Mouse (Mus musculus) left cerebral cortex, adult 2 months (tissue): Measurements from ENCODE around the gene Il1rn. TPM values are rescaled to one million over a fixed set of nuclear protein-coding genes. Genes with fewer than 3 reads are reported as not detected.
A peak's percentile ranks its signal among the peaks of the same experiment; 100 is the strongest.

Experiments used
- DNase-seq, 2 experiments: peaks; one replicate each; pipeline ENCODE4 v3.0.0; 2021 to 2022; ENCODE audit warnings: low spot score in 2 of 2, mixed read lengths in 1 of 2; ENCODE audit errors: extremely low spot score in 1 of 2
- H3K27ac ChIP-seq: fragments of 200-600 bp; 2 replicates; pipeline ENCODE4 v1.8.1; 2022
- H3K4me3 ChIP-seq: fragments of 200-600 bp; 2 replicates; pipeline ENCODE4 v1.8.1; 2022
- CTCF ChIP-seq: fragments of 200-600 bp; IDR thresholded peaks from 2 replicates; pipeline ENCODE4 v1.8.1; 2022; ENCODE audit warnings: antibody characterized with exemption, mild to moderate bottlenecking, moderate library complexity
- intact Hi-C: fragments of 180-260 bp; cut with DNase I; formaldehyde crosslinking; loops from one replicate; pipeline ENCODE4 v1.15.1; 2025
- total RNA-seq, 2 experiments: library from RNA; stranded (reverse); gene quantifications; 2 replicates each; pipeline ENCODE4 v1.2.3; 2021

Il1rn gene
- total RNA-seq, 2 experiments from 2014 or later: not detected

DNA sequence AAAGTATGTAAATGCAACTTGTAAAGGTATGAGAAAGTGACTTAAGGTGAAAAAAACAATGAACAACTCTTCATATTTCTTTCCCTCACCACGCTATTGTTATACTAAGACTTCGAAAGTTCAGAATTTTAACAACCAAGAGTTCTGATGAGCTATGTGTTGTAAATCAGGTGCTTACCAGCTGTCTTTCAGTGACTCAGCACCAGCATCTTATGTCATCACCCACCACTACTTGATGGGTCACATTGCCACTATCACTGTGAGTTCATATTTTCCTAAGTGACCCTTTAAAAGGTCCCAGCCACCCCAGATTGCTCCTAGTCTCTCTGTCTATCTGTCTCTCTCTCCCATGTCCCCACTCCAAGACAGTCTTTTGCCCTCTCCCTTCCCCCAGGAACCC is 16.4 kb downstream of the Il1rn start:
- DNase-seq: no peak
- Histone ChIP-seq H3K4me3 (no peak overlapping the region), H3K27ac (no peak overlapping the region)
- TF ChIP-seq CTCF: no peak
- intact Hi-C loops: no loop called here

DNA sequence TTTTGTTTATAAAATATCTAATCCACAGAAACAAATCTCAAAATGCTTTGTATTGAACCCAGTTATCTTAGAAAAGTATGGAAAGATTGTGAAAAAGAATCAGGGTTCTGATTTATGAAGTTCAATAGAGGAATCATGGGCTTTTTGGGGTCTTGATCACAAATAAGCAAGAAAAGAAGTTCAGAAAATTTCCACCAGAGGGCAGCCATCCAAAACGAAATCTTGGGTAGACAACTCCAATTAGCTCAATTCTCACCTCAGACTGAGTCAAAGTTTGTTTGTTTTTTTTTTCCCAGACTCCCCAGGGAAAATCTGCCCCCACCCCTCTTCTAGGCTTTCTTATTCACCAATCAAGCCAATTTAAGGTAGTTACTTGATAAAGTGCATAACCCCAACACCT is 21.0 kb downstream of the Il1rn start:
- Histone ChIP-seq H3K27ac (no peak overlapping the region), H3K4me3 (no peak overlapping the region)
- DNase-seq: peak in 1 of 2 experiments; percentile 11
- peak; percentile 70 for TF ChIP-seq CTCF
- intact Hi-C loops: loop anchor here (1.0 to 5.0 kb wide), 3 partner anchors 47 to 211 kb away; no protein-coding TSS in a partner anchor

DNA sequence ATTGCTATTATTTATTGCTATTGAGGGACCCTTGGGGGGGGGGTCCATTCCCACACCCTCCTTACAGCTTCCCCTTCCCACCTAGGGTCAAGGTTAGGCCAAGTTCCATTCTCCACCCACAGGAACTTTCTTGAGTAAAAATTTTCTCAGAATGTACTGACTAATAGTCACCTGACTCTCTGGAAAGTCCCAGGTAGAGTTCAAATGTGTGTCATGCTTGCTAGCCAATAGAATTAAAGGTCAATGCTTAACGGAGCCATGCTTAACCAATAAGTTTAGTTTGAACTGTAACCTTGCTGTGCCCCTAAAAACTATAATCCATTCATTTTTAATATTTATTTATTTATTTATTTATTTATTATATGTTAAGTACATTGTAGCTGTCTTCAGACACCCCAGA is 22.7 kb downstream of the Il1rn start:
- TF ChIP-seq CTCF: no peak
- H3K27ac ChIP-seq: no peak overlapping the region
- no peak for DNase-seq
- intact Hi-C loops: loop anchor here (5.0 kb wide), 1 partner anchor 62 kb away; no protein-coding TSS in a partner anchor
- no peak overlapping the region for H3K4me3 ChIP-seq

DNA sequence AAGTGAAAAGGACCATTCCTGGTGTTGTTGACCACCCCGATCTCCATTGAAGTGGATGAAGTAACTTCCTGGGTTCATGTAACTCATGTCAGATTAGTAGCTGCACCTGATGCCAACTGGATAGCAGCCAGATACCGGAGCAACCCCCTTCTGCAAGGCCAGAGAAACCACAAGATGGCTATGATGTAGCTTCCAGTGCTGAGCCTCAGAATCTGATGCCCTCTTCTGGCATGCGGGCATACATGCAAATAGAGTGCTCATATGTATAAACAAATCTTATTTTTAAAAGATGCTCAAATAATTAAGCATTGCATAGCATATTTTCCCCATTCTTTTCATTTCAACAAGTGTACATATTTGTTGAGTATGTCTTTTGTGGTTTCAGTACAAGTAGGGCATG is 27.2 kb downstream of the Il1rn start:
- H3K4me3 ChIP-seq: no peak overlapping the region
- H3K27ac ChIP-seq: no peak overlapping the region
- TF ChIP-seq CTCF: no peak
- no peak for DNase-seq
- intact Hi-C loops: no loop called here

DNA sequence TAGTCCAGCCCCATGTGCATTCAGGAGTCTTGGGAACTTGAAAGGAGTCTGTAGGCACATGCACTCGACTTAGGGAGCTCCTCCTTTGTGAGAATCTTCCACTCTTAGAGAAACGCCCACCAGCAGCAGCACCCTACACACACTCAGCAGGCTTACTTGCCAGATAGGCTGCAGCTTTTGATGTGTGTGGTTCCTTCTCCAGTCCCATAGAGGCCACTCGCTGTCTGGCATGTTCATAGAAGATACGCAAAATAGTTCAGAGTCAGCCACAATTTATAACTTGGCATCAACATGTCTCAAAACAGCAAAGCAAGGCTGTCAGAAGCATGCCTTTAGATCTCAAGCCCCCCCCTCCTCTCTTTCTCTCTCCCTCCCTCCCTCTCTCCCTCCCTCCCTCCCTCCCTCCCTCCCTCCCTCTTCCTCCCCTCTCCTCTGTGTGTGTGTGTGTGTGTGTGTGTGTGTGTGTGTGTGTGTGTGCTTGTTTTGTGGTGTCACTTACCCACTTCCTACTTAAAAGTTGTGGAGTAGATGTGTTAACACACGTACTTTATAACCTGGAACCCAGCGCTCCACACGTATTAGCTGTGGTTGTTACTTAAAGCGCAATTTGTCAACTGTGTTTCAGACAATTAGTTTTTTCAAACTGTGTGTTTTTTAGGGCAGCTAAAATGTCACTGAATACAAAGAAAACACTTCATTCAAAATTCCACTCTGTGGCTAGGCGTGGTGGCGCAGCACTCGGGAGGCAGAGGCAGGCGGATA is 29.7 kb downstream of the Il1rn start:
- intact Hi-C loops: no loop called here
- H3K27ac ChIP-seq: no peak overlapping the region
- DNase-seq: no peak
- H3K4me3 ChIP-seq: no peak overlapping the region
- no peak for TF ChIP-seq CTCF

DNA sequence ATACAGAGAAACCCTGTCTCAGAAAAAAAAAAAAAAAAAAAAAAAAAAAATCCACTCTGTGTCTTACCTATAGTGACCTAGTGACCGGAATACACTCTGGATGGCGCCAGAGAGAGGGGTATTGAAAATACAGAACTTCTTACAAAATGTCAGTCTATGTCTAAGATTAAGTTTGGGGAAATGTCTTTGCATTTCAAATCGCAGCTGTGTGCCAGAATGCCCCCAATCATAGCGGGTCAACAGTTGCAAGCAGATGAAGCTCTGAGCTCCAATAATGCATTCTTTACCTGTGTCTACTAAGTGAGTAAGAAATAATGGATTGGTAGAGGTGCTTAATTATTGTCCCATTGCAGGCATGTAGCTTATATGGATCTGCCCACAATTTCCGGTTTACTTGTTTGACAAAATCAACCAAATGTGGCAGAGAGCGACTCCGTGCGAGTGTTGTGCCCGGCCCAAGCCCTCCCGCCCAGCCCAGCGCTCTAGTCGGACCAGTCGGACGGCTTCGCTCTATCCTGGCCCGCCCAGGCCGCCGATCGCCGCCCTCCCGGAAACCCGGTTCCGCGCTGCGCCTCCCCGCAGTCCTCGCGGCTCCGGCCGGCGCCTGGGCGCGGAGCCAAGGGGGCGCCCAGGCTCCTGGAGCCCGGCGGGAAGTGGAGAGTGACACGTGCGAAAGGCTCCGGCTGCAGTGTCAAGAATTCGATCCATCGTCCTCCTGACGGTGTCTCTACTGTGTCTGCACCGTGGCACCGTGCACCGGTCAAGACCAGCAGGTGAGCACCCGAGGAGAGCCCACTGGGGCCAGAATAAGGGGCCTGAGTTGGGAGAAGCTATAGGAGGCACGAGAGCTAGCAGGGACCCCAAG is 30.6 kb downstream of the Il1rn start, which contains the start of gene Psd4:
Gene Psd4, plus strand, starts transcription at position 551 of the 865 bp plus-strand sequence.
- peak; percentile 5; the same call in 1 of the 2 replicates for TF ChIP-seq CTCF
- peak within 1 kb of the TSS; percentile 40 for H3K4me3 ChIP-seq
- no peak within 1 kb of the TSS for H3K27ac ChIP-seq
- peak in 1 of 2 experiments; percentile 12 for DNase-seq
- intact Hi-C loops: no loop called here

DNA sequence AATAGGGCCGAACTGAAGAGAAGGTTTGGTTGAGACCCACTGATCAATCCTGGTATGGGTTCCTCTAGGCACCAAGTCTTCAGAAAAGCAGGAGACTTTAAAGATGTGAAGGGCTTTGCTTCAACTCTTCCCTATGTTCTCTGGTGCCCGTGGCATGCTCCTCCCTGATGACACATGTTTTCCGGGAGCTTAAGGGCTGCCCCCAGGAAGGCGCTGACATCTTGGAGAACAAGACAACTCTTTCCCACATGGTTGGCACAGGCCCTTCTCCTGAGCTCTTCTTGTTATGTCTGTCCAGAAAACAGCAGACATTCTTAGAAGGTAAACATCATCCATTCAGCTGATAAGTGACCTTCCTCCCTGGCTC is 31.2 kb downstream of the Il1rn start:
- TF ChIP-seq CTCF: no peak
- Histone ChIP-seq H3K27ac (no peak overlapping the region), H3K4me3 (no peak overlapping the region; the same call in 1 of the 2 replicates)
- no peak for DNase-seq
- intact Hi-C loops: no loop called here

DNA sequence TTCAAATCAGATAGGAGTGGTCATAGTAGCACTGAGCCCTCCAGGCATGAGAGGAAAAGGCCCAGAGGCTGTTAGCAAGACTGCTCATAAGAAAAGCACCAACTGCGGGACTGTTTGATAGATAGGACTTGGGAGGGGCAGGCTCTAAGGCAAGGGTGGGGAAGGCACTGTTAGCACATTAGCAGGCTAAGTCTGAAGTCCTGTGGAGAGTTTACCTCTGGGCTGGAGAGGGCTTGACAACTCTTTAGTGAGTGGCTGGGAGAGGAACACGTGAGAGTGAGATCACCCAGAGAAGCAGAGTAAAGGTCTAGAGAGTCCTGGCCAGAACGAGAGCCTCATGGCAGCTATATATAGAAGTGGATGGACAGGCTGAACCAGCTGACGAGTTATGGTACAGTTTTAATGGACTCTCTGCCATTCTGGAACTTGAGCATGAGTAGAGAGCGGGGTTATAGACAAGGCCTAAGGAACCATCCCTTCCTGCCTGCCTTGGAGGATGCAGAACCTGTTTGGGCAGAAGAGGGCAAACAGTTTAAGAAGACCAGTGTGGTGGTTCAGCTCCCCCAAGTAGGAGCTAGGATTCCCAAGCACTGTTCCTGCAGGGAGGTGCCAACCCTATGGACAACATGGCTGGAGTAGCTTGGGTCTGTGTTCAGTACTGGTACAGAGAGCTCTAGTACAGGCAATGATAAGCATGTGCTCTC is 42.2 kb downstream of the Il1rn start:
- no peak overlapping the region for H3K4me3 ChIP-seq
- intact Hi-C loops: no loop called here
- no peak overlapping the region for H3K27ac ChIP-seq
- no peak for DNase-seq
- no peak for TF ChIP-seq CTCF

DNA sequence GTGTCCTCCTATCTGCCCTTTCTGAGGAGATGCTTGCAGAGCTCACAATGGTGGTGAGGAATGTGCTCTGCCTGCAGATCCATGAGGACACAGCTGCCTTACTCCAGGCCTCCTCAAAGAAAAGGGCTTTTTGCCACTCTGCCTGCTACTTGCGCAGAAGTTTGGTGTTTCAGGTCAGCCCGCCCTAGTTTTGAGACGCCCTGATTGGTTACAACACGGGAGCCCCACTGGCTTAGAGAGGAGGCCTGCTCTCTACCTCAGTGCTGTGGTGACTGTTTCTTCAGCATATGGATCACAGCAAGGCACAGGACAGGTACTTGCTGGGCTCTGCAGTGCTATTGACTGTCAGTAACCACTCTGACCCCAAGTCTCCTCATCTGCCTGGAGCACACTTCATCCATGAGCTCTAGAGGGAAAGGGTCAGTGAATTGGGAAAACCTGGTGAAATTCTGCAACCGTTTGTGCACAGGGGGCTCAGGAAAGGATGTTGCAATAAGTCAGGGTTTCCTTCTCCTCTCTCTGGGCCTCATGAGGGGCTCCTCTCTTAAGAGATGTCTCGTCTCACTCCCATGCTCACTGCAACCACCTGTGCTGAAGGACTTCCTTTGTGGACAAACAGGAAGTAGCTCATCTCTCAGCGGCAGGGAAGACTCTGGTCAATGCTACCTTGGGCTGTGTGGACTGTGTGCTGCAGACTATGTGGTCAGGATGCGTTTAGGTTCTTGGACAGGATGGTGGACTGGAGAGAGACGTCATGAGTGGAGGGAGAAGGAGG is 46.0 kb downstream of the Il1rn start:
- Histone ChIP-seq H3K27ac (no peak overlapping the region), H3K4me3 (no peak overlapping the region)
- no peak for TF ChIP-seq CTCF
- DNase-seq: peak in 1 of 2 experiments; percentile 2
- intact Hi-C loops: no loop called here

DNA sequence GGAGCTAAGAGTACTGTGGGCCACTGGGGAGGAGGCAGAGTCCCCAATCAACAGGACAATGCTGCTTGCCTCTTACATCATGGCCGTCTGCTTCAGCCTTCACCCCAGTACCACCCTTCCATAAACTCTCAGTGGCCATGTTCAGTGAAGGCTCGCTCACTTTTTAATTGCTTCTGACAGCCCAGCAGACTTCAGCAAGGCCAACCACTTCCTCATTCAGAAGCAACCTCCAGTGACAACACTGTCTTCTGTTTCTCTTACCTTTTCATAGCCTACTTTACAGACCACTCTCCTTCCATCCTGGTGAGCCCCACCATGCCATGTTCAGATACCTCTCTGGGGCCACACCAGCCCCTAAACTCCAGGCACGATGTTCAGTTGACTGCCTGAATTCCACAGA is 47.0 kb downstream of the Il1rn start:
- no peak for TF ChIP-seq CTCF
- intact Hi-C loops: no loop called here
- peak in 1 of 2 experiments; percentile 3 for DNase-seq
- Histone ChIP-seq H3K4me3 (no peak overlapping the region), H3K27ac (no peak overlapping the region)

DNA sequence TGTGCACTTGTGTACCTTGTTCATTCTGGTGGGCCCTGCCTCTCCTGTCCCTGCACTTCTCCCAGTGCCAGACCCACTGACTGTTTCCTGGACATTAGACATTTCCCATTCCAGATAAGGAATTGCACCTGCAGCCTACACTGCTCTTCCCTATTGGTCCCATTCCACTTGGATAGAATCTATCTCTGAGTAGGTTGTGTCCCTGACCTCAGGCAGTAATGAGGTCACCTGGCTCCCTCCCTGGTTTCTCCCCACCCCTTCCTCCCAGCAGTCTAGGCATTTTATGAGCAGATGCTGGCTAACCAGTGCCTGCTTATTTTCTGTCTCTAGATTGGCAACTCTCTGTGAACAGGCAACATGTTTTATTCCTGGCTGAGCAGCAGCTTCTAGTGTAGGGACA is 47.7 kb downstream of the Il1rn start:
- Histone ChIP-seq H3K27ac (no peak overlapping the region), H3K4me3 (no peak overlapping the region)
- no peak for DNase-seq
- intact Hi-C loops: no loop called here
- no peak for TF ChIP-seq CTCF
